Mouse (Mus musculus) cerebellum, postnatal 25 days (tissue): ENCODE measurements at regions not wholly inside any gene's neighbourhood (a gene's known extent, or its start where the extent isn't known, plus 50 kb on each side); places are given as distances from the start of the nearest gene placed in this dataset.

Source experiments
- DNase-seq, 2 experiments: peaks; one replicate each; pipeline ENCODE4 v3.0.0; 2021; ENCODE audit warnings: mixed read lengths in 2 of 2

DNA sequence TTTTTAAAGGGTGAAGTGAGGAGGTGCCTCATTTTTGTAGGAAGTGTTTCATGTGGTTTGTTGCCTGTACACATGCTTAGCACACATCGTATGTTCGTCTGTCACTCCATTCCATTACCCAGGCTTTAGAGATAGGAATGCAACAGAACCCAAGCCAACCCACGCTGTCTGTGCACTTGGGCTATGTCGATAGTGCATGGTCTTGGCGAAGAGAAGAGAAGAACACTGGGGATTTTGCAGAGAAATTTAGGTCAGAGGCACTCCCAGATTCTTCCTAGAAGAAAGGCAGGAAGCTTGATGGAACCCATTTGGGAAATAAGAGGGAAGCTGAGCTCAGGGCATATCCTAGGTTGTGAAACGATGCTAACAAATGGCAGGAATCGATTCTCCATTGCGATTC, 103.7 kb upstream of the Tgfbr2 start:
- DNase-seq = no peak

- DNase-seq = no peak
Observed at GRCm38 (mm10) chr9:116277736-116278135, 102.6 kb upstream of the Tgfbr2 start.

DNA sequence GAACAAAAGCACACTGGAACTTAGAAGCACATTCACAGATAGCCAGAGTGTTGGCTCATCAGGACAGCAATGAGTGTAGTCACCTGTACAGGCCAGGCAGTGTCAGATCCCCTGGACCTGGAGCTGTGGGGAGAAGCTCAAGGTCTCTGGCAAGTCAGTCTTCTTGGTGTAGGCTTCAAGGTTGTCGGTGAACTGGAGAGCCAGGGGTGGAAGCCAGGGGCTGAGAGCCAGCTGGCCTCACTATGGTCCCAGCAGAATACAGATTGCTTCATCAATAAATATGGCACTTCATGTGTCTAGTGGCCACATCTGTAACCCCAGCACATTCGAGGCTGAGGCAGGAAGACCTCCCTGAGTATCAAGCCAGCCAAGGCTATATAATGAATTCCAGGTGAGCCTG, 101.0 kb upstream of the Tgfbr2 start:
- DNase-seq = no peak

DNA sequence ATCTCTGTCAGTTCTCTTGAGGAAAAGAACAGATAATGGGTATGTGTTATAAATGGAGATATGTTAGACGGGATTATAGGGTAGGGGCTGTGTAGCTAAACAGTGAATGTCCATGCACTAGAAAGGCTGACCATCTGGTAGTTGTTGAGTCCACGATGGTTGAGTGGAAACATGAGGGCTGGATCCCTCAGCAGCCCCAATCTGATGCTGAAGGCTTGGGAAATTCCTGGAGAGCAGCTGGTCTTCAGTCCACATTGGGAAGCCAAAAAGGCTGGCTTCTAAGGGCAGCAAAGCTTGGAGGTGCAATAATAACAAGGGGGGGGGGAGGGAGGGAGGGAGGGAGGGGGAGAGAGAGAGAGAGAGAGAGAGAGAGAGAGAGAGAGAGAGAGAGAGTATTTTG, 97.3 kb upstream of the Tgfbr2 start:
- no peak for DNase-seq

DNA sequence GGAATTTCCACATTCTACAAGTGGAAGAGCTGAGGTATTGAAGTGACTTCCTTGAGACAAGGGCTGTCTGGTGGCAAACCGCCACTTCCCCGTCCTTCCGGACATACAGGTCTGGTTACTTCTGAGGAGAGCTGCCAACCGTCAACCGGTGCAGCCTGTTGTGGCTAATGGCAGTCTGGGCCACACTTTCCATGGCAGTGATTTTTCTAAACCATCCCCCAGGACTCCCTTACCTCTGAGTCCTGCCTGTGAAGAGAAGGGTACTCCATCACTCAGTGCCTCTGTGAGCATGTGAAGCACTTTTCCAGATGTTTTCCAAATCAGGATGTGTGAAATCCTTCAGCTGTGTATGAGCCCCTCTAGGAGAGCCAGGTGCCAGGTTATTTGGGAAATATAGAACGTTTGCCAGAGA, 95.3 kb upstream of the Tgfbr2 start:
- no peak for DNase-seq

GRCm38 (mm10) chr9:116267411-116267810, 92.3 kb upstream of the Tgfbr2 start:
- no peak for DNase-seq

- no peak for DNase-seq
Observed at GRCm38 (mm10) chr9:116263833-116264232, 88.7 kb upstream of the Tgfbr2 start.

GRCm38 (mm10) chr9:116259569-116259968, 84.4 kb upstream of the Tgfbr2 start:
- no peak for DNase-seq

- no peak for DNase-seq
Observed at GRCm38 (mm10) chr9:116253546-116253945, 78.4 kb upstream of the Tgfbr2 start.

GRCm38 (mm10) chr9:116252788-116253187, 77.6 kb upstream of the Tgfbr2 start:
- DNase-seq = no peak

- DNase-seq = no peak
Observed at GRCm38 (mm10) chr9:116249791-116250190, 74.6 kb upstream of the Tgfbr2 start.

GRCm38 (mm10) chr9:116245136-116245535, 70.0 kb upstream of the Tgfbr2 start:
- no peak for DNase-seq

- DNase-seq = no peak
Observed at GRCm38 (mm10) chr9:116244619-116244899, 69.4 kb upstream of the Tgfbr2 start.

DNA sequence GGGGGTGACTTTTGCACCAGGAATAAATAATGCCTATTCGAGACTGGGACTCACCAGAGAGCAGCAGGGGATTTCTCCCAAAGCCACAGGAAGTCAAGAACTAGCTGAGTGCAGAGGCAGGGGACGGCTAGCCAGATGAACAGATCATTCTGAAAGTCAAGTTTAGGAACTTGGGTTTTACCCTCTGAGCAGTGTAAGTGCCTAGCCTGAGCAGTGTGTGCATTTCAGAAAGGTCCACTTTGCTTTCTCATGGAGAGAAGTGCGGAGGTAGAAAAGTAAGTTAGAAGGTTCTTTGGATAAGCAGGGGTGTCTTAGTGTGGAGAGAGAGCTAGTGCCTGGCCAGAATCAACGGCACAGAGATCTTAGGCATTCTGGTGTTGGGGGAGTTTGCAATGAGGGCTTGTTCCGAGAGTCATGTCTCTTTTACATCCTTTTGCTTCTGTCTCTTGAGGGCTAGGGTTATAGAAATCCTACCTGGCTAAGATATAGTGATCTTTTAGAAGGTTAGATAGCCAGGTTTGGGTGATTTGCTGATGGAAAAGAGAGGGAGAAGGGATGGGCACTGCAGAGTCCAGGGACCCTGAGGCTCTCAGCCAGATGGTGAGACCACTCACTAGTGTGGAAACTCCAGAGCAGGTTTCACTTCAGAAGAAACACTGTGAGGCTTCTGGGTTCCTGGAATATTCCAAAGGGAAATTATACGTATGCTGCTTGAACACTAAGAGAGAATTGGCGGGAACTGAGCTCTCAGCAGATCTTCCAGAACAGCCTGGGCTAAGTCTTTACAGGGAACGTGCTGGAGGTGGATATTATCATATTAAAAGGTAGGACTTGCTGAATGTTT, 68.8 kb upstream of the Tgfbr2 start:
- DNase-seq = no peak

GRCm38 (mm10) chr9:116241933-116242526, 66.9 kb upstream of the Tgfbr2 start:
- DNase-seq = no peak

DNA sequence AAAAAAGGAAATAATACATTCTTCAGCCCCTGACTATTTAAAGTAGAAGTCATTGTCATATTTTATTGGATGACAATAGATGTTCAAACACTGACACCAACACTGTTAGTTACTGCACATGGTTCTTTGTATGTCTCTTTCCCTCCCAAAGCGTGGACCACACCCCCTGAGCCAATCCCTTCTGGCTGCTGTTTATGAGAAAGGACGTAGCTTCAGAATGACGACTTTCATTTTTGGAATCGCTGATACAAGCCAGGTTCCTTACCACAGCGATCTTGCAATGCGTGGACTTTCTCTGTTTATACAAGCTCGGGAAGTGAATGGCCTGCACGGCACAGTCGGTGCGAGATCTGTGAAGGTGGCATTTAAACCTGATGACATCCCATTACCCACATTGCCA, 66.1 kb upstream of the Tgfbr2 start:
- no peak for DNase-seq

DNA sequence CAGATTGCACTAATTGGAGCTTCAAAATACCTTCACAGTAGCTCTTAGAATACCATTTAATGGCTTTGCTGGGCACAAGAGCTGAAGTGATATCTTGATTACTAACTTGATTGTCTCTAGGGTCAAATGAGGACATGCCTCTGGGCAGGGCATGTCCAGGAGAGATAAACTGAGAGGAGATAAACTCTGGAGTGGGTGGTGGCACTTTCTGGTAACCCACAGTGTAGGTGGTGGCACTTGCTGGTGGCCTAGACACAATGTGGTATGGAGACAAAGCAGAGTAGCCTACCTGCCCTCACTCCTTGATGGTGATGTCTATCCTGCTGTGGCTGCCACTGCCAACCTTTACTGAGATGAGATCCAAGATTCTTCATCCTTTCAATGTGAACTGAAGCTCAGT, 61.7 kb upstream of the Tgfbr2 start:
- no peak for DNase-seq

DNA sequence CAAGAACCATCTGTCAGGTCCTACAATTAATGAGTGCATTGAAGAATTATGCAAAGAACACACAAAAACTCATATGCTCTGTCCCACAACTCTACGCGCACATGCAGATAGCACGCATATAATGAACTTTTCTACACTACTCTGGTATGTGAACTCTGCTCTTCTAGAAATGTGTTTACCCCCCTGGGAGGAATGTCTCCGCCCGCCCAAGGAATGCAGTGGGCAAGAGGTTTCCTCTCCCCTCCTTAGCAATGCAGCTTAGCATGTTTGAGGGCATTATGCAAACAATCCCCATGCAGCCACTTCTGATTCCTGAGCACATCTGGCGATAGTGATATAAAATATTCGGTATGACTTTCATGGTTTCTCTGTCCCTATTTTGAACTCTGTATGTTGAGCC, 59.0 kb upstream of the Tgfbr2 start:
- no peak for DNase-seq

- no peak for DNase-seq
Observed at GRCm38 (mm10) chr9:116232386-116232785, 57.2 kb upstream of the Tgfbr2 start.

GRCm38 (mm10) chr9:116231351-116232311, 56.5 kb upstream of the Tgfbr2 start:
- no peak for DNase-seq

DNA sequence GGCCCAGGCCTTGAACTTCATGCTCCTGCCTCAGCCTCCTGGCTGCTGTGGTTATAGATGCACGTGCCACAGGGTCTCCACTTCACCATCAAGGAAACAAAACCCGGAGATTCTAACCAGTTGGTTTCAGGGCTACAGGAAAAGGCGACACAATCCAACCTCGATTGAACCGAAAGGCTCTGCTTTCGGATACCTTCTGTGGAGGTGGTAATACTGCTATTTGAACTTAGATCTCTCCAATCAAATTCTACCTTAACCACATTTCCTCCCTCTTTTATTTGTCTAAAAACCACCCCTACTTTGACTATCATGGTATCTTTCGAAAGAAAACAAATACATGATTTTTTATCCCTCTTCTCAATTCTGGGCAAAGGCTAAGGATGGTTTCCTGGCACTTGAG, 55.2 kb upstream of the Tgfbr2 start:
- DNase-seq = no peak

- no peak for DNase-seq
Observed at GRCm38 (mm10) chr9:116228443-116228842, 53.3 kb upstream of the Tgfbr2 start.

DNA sequence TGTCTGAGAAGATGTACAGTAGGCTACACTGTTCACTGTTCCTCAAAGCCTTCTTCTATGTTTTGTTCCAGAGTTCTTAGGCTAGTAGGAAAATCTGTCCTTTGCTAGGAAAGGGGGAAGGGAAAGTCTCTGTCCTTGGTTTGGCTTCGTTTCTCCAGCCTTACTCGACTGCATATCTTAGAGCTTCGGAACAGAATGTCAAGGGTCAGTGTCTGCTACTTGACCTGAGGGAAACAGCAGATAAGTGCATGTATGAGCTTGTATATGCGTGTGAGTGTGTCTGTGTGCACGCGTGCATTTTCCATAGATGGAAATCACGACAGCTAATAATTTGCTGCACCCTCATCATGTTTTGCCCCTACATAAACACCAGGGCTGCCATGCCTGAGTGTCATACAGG, 52.6 kb upstream of the Tgfbr2 start:
- DNase-seq = no peak
